Mouse (Mus musculus): ENCODE measurements around the gene Ccdc3. TPM values are rescaled to one million over a fixed set of nuclear protein-coding genes. Genes with fewer than 3 reads are reported as not detected.

Ccdc3 gene
- 6.1 and 10.4 TPM in 2 replicates for polyA plus RNA-seq (2012; rRNA removed)

DNA sequence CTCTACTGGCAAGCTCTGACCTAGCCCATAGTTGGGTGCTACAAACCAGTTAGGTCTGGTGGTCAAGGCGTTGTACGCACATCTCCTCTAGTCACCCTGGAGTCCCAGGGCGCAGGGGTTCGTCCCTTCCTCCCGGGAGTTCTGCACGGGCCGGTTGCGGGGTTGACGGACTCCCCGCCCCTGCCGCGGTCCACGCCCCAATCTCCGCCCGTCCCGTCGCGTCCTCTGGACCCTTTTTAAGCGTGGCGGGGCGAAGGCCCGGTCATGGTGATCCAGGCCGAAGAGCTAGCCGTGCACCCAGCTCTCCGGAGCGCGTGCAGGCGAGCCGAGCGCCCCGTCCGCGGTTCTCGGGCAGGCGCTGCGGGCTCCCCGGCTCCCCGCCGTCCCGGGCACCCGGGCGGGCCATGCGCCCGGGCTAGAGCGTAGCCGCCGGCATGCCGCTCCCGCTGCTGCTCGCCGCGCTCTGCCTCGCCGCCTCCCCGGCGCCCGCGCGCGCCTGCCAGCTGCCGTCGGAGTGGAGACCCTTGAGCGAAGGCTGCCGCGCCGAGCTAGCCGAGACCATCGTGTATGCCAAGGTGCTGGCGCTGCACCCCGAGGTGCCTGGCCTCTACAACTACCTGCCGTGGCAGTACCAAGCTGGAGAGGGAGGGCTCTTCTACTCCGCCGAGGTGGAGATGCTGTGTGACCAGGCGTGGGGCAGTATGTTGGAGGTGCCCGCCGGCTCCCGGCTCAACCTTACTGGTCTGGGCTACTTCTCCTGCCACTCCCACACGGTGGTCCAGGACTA is at the start of gene Ccdc3:
Gene Ccdc3 (plus strand): TSS at position 277 of the 787 bp plus-strand sequence.

Other genes starting within 250 kb of the Ccdc3 start
- 26.5 and 32.7 TPM in 2 replicates for gene Phyh, start 218.8 kb upstream of the Ccdc3 start, polyA plus RNA-seq (2012; rRNA removed)
- 0.81 and 3.4 TPM in 2 replicates for gene Ucma, start 161.7 kb upstream of the Ccdc3 start, polyA plus RNA-seq (2012; rRNA removed)
- 14.7 and 17.8 TPM in 2 replicates for gene Mcm10, start 125.0 kb upstream of the Ccdc3 start, polyA plus RNA-seq (2012; rRNA removed)
- 3.5 and 4.4 TPM in 2 replicates for gene Optn, start 73.7 kb upstream of the Ccdc3 start, polyA plus RNA-seq (2012; rRNA removed)